Mouse (Mus musculus) kidney, embryonic 16.5 days (tissue): ENCODE results near the gene Npw. TPM values are rescaled to one million over a fixed set of nuclear protein-coding genes. Genes with fewer than 3 reads are reported as not detected.

Experiments used
- ATAC-seq: fragments of 200-750 bp; cut with Nextera tagmentation; 2 replicates; pipeline ENCODE4 v1.8.0; 2017; ENCODE audit warnings: moderate TSS enrichment; ENCODE audit not compliant: low FRiP score, low TSS enrichment
- H3K27ac ChIP-seq: fragments of 300-500 bp; sonication (generic); 2 replicates; pipeline ENCODE4 v1.5.1; 2014; ENCODE audit warnings: low read length
- H3K27me3 ChIP-seq: fragments of 300-500 bp; sonication (generic); 2 replicates; pipeline ENCODE4 v1.6.1; 2014; ENCODE audit warnings: low read length, control low read depth, mixed read lengths; ENCODE audit not compliant: insufficient read depth
- H3K36me3 ChIP-seq: fragments of 300-500 bp; sonication (generic); 2 replicates; pipeline ENCODE4 v1.6.1; 2014; ENCODE audit warnings: low read length, control low read depth, mixed read lengths; ENCODE audit not compliant: insufficient read depth
- H3K4me1 ChIP-seq: fragments of 300-500 bp; sonication (generic); 2 replicates; pipeline ENCODE4 v1.6.1; 2014; ENCODE audit warnings: low read length, control low read depth, mixed read lengths; ENCODE audit not compliant: insufficient read depth
- H3K4me2 ChIP-seq: fragments of 300-500 bp; sonication (generic); replicated peaks from 2 replicates; pipeline ENCODE4 v1.6.1; 2014; ENCODE audit warnings: low read depth, low read length
- H3K4me3 ChIP-seq: fragments of 300-500 bp; sonication (generic); 2 replicates; pipeline ENCODE4 v1.5.1; 2014; ENCODE audit warnings: mild to moderate bottlenecking, low read length
- H3K9ac ChIP-seq: fragments of 300-500 bp; sonication (generic); replicated peaks from 2 replicates; pipeline ENCODE4 v1.6.1; 2014; ENCODE audit warnings: low read length
- H3K9me3 ChIP-seq: fragments of 300-500 bp; sonication (generic); 2 replicates; pipeline ENCODE4 v1.6.1; 2016; ENCODE audit warnings: low read length, control low read depth
- WGBS: fragments of 180-500 bp; shearing (Covaris S2); extraction: QIAGEN DNeasy Blood & Tissue Kit; methylation state at CpG from one replicate; pipeline ENCODE4 v1.1.7; 2014; 5-methylcytosine and 5-hydroxymethylcytosine counted together
- polyA plus RNA-seq: library from polyadenylated mRNA; unstranded; fragments of >200 nt; fragmentation: Nextera tagmentation; extraction: Ambion mirVana; gene quantifications from 2 replicates; pipeline ENCODE4 v1.2.1, GENCODE M21; 2015

Gene Npw
- polyA plus RNA-seq, 1 experiment from 2014 or later = not detected

GRCm38 (mm10) chr17:24695326-24696010 lies 37.2 kb upstream of the Npw start:
- H3K4me1 ChIP-seq = peaks cover 23% of the 10 kb centered on the region
- peak overlapping the region; percentile 87 for H3K4me2 ChIP-seq
- peaks cover 15% of the 10 kb centered on the region for H3K36me3 ChIP-seq
- peak overlapping the region; percentile 81 for H3K27ac ChIP-seq
- H3K9ac ChIP-seq = peak overlapping the region; percentile 84
- ATAC-seq = peak; percentile 37
- no peaks in the 10 kb centered on the region for H3K9me3 ChIP-seq
- WGBS = 4% methylated on average over 37 of the region's 51 CpGs
- peaks cover 7% of the 10 kb centered on the region for H3K27me3 ChIP-seq
- peak overlapping the region; percentile 81 for H3K4me3 ChIP-seq

GRCm38 (mm10) chr17:24692385-24692784 lies 34.1 kb upstream of the Npw start:
- Histone ChIP-seq H3K9me3 (no peaks in the 10 kb centered on the region), H3K27me3 (peaks cover 38% of the 10 kb centered on the region), H3K4me3 (no peak overlapping the region), H3K9ac (no peak overlapping the region), H3K4me2 (no peak overlapping the region), H3K27ac (no peak overlapping the region), H3K36me3 (peaks cover 13% of the 10 kb centered on the region), H3K4me1 (peaks cover 34% of the 10 kb centered on the region)
- ATAC-seq = no peak
- 88% methylated on average over 5 of the region's 5 CpGs for WGBS

DNA sequence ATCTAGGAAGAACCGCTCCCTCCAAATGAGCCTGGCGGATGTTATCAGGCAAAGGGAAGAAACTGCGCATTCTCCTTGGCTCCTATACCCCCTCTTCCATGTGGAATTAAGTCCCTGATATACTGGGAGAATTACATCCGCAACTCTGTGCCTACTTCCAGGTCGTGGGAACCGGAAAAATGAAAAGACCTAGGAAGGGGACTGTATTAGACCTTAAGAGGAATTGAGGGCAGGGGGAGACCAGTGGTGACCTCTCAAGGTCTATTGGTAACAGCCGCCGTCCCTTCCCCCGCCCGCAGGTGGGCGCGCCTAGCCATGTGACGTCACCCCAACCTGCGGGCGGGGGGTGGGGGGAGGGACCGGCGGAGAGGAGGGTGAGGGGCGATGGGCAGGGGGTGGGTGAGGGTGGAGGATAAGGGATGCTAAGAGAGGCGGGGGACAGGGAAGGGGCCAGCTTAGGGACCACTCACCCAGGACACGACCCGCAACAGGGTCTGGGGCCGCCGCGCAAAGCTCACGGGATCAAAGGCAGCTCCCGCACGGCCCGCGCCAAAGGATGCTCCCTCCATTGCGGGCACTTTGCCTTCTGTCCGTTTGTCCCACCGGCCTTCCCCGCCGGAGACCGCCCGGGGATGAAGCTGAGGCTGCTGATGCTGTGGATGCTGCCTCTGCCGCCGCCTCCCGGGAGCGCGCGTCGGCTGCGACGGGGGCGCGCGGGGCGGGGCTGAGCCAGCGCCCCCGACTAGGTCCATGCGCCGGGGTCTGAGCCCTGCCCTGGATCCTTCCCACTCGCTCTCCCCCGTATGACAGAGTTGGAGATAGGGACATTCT lies 31.2 kb upstream of the Npw start, which contains the start of gene Syngr3:
Syngr3 (minus strand) TSS at position 705 of the 831 bp plus-strand sequence.
- Histone ChIP-seq H3K4me1 (peaks cover 20% of the 10 kb centered on the region), H3K9ac (peak within 1 kb of the TSS; percentile 63), H3K4me2 (peak within 1 kb of the TSS; percentile 88), H3K27me3 (peaks cover 42% of the 10 kb centered on the region), H3K27ac (no peak within 1 kb of the TSS), H3K4me3 (peak within 1 kb of the TSS; percentile 56), H3K36me3 (peaks cover 13% of the 10 kb centered on the region), H3K9me3 (no peaks in the 10 kb centered on the region)
- WGBS = under 1% methylated on average over 48 of the region's 55 CpGs
- ATAC-seq = no peak

DNA sequence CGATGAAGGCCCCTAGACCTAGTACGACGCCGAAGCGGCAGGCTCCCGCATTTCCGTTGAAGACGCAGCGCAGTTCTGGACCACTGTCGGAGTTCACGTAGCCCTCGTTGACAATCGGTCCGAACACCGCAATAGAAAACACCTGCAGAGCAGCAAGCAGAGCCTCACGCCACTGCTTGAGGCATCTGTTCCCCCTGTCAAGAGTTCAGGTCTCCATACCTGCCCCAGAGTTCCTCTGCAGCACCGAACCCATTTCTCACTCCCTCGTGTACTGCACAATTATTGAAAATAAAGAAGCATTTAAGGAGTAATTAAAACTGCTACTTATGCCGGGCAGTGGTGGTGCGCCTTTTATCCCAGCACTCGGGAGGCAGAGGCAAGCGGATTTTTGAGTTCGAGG lies 29.3 kb upstream of the Npw start:
- WGBS = 19% methylated on average over 23 of the region's 23 CpGs
- H3K27ac ChIP-seq = no peak overlapping the region
- H3K9me3 ChIP-seq = no peaks in the 10 kb centered on the region
- peaks cover 3% of the 10 kb centered on the region; the same call in 1 of the 2 replicates for H3K36me3 ChIP-seq
- no peak for ATAC-seq
- peaks cover 42% of the 10 kb centered on the region for H3K27me3 ChIP-seq
- peaks cover 18% of the 10 kb centered on the region for H3K4me1 ChIP-seq
- peak overlapping the region; percentile 48 for H3K4me3 ChIP-seq
- peak overlapping the region; percentile 60 for H3K9ac ChIP-seq
- peak overlapping the region; percentile 53 for H3K4me2 ChIP-seq

- Histone ChIP-seq H3K4me2 (peak overlapping the region; percentile 53), H3K4me1 (peaks cover 18% of the 10 kb centered on the region), H3K4me3 (peak overlapping the region; percentile 48), H3K9ac (peak overlapping the region; percentile 60), H3K36me3 (peaks cover under 1% of the 10 kb centered on the region; the same call in 1 of the 2 replicates), H3K9me3 (no peaks in the 10 kb centered on the region), H3K27ac (no peak overlapping the region), H3K27me3 (peaks cover 42% of the 10 kb centered on the region)
- peak; percentile 57 for ATAC-seq
- 1% methylated on average over 24 of the region's 25 CpGs for WGBS
Measured at GRCm38 (mm10) chr17:24687146-24687595, 28.9 kb upstream of the Npw start.

DNA sequence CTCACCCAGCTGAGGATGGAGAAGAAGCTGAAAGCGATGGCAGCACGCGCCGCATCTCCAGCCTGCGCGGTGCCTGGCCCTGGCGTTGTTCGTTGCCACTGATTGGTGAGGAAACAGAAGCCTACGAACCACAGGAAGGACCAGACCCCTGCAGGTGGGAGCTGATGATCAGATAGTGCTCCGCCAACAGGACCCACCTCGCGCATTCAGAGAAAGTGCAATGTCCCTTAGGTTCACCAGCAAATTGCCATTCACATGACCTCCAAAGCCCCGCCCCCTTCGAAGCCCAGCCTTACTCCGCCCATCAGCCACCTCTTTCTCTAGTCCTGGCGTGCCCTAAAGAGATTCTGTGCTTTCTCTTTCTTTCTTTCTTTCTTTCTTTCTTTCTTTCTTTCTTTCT lies 28.3 kb upstream of the Npw start:
- Histone ChIP-seq H3K9me3 (no peaks in the 10 kb centered on the region), H3K27me3 (peaks cover 42% of the 10 kb centered on the region), H3K4me3 (no peak overlapping the region), H3K9ac (no peak overlapping the region), H3K36me3 (peaks cover 4% of the 10 kb centered on the region; the same call in 1 of the 2 replicates), H3K4me1 (peaks cover 18% of the 10 kb centered on the region), H3K27ac (no peak overlapping the region), H3K4me2 (peak overlapping the region; percentile 16)
- no peak for ATAC-seq
- WGBS = 29% methylated on average over 16 of the region's 16 CpGs

DNA sequence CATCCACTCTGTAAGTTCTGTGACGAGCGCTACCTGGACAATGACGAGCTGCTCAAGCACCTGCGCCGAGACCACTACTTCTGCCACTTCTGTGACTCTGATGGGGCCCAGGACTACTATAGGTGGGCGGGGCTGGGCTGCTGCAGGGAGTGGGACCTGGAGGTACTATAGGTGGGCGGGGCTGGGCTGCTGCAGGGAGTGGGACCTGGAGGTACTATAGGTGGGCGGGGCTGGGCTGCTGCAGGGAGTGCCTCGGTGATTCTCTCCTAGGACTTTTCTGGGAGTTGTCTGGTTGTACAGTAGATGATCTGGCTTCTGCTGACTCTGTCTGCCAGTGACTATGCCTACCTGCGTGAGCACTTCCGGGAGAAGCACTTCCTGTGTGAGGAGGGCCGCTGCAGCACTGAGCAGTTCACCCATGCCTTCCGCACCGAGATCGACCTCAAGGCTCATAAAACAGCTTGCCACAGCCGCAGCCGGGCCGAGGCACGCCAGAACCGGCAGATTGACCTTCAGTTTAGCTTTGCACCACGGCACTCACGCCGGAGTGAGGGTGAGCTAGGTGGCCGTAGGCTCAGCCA lies 19.3 kb upstream of the Npw start:
- no peak overlapping the region for H3K4me2 ChIP-seq
- no peak overlapping the region for H3K27ac ChIP-seq
- no peaks in the 10 kb centered on the region for H3K9me3 ChIP-seq
- H3K27me3 ChIP-seq = no peaks in the 10 kb centered on the region
- peaks cover 48% of the 10 kb centered on the region for H3K36me3 ChIP-seq
- H3K4me3 ChIP-seq = no peak overlapping the region
- WGBS = 83% methylated on average over 24 of the region's 24 CpGs
- H3K4me1 ChIP-seq = peaks cover 5% of the 10 kb centered on the region
- H3K9ac ChIP-seq = no peak overlapping the region
- no peak for ATAC-seq

DNA sequence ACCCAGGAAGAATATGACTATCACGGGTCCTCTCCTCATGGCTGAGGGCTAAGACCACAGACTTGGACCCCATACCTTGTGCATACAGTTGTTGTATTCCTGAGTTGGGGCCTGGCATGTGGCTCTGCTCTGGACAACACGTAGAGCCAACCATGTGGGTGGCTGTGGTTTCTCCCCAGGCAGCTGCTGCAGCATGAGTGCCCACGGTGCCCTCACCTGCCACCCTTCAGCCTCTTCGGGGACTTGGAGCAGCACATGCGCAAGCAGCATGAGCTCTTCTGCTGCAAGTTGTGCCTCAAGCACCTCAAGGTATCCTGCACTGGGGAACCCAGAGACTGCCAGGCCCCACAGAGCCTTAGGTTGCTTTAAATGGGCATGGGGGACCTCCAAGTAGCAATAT lies 18.6 kb upstream of the Npw start:
- Histone ChIP-seq H3K9ac (no peak overlapping the region), H3K27me3 (no peaks in the 10 kb centered on the region), H3K27ac (no peak overlapping the region), H3K4me3 (no peak overlapping the region), H3K4me2 (no peak overlapping the region), H3K4me1 (peaks cover 12% of the 10 kb centered on the region), H3K9me3 (no peaks in the 10 kb centered on the region), H3K36me3 (peaks cover 45% of the 10 kb centered on the region)
- no peak for ATAC-seq
- WGBS = 95% methylated on average over 5 of the region's 5 CpGs

GRCm38 (mm10) chr17:24676187-24676586 lies 17.9 kb upstream of the Npw start:
- ATAC-seq = no peak
- Histone ChIP-seq H3K4me1 (peaks cover 19% of the 10 kb centered on the region), H3K36me3 (peaks cover 41% of the 10 kb centered on the region), H3K27me3 (no peaks in the 10 kb centered on the region), H3K9ac (peak overlapping the region; percentile 15; the same call in 1 of the 2 replicates), H3K4me2 (no peak overlapping the region), H3K9me3 (no peaks in the 10 kb centered on the region), H3K4me3 (no peak overlapping the region), H3K27ac (no peak overlapping the region)
- 69% methylated on average over 2 of the region's 2 CpGs for WGBS
